Mouse (Mus musculus) kidney, adult 2 months (tissue): ENCODE measurements around the gene Acbd6. TPM values are rescaled to one million over a fixed set of nuclear protein-coding genes. Genes with fewer than 3 reads are reported as not detected.

Experiments
- DNase-seq: peaks from one replicate; pipeline ENCODE4 v3.0.0; 2021
- H3K27ac ChIP-seq: fragments of 200-500 bp; 2 replicates; pipeline ENCODE4 v1.5.1; 2012; ENCODE audit warnings: low read depth, low read length, control low read depth, inconsistent platforms; ENCODE audit not compliant: insufficient read depth
- H3K27me3 ChIP-seq: fragments of 200-500 bp; replicated peaks from 2 replicates; pipeline ENCODE4 v1.6.1; 2012; ENCODE audit warnings: mild to moderate bottlenecking, moderate library complexity, low read length, inconsistent platforms; ENCODE audit not compliant: control insufficient read depth, insufficient read depth
- H3K36me3 ChIP-seq: fragments of 200-500 bp; 2 replicates; pipeline ENCODE4 v1.6.1; 2012; ENCODE audit warnings: mild to moderate bottlenecking, moderate library complexity, low read length, inconsistent platforms; ENCODE audit not compliant: control insufficient read depth, insufficient read depth
- H3K4me1 ChIP-seq: fragments of 200-500 bp; 2 replicates; pipeline ENCODE4 v1.6.1; 2011; ENCODE audit warnings: low read length; ENCODE audit not compliant: control insufficient read depth, insufficient read depth
- H3K4me3 ChIP-seq: fragments of 200-500 bp; 2 replicates; pipeline ENCODE4 v1.5.1; 2011; ENCODE audit warnings: mild to moderate bottlenecking, low read depth, low read length, control low read depth; ENCODE audit not compliant: insufficient read depth
- CTCF ChIP-seq: fragments of 200-500 bp; conservative IDR thresholded peaks from 2 replicates; pipeline ENCODE4 v1.5.1; 2011; ENCODE audit warnings: low read depth, mild to moderate bottlenecking, control low read depth, low read length, moderate library complexity, mixed read lengths; ENCODE audit not compliant: insufficient read depth, insufficient read length
- POLR2A ChIP-seq: fragments of 200-500 bp; IDR thresholded peaks from one replicate; pipeline ENCODE4 v1.6.1; 2011; ENCODE audit warnings: low read depth, low read length, control low read depth
- WGBS: fragments of 180-500 bp; shearing (Covaris S2); methylation state at CpG from one replicate; pipeline ENCODE4 v1.1.7; 2018; 5-methylcytosine and 5-hydroxymethylcytosine counted together
- polyA plus RNA-seq: library from polyadenylated mRNA; depleted of rRNA; stranded (reverse); fragments of >200 nt; gene quantifications from 2 replicates; pipeline ENCODE4 v1.2.3, GENCODE M21; 2012

Gene Acbd6
- polyA plus RNA-seq, 1 experiment, result 75.4 TPM

DNA sequence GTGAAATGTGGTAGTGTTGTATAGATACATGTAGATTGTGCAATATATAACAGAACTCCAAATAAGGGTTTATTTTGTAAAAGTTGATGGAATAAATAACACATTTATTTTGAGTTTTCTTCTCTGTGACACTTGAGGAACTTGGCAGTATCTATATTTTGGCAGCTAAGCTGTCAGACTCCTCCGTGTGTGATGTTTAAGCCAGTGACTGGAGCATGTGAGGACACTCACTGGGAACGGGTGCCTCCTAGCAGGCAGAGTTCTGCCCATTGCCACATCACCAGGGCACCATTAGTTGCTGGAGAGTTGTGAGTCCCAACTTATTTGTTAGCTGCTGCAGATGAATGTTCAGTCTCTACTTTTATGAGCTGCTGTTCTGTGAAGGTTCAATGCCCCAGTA, 30.0 kb downstream of the Acbd6 start:
- no peaks in the 10 kb centered on the region for H3K36me3 ChIP-seq
- H3K4me3 ChIP-seq, result no peak overlapping the region
- 49% methylated on average over 2 of the region's 2 CpGs for WGBS
- H3K4me1 ChIP-seq, result peaks cover 6% of the 10 kb centered on the region
- H3K27me3 ChIP-seq, result no peaks in the 10 kb centered on the region
- TF ChIP-seq CTCF, result no peak
- no peak for TF ChIP-seq POLR2A
- DNase-seq, result no peak
- no peak overlapping the region for H3K27ac ChIP-seq

DNA sequence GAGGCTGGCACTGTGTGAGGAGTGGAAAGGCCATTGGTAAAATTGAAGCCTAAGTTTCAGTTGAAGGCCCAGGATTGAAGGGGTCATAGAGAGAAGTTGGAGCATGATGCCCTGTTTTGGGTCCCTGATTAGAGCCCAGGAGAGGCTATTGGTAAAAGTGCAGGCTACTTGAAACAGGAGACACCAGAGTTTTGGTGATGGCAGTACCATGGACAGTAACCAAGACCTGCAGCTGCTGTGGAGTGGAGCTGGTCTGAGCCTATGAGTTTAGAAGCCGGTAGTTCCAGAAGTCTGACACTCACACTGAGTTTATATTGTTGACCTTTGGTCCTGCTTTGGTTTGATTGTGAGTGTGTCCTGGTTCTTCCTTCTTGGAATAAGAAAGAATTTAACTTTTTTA, 36.2 kb downstream of the Acbd6 start:
- DNase-seq, result peak; percentile 21
- Histone ChIP-seq H3K4me3 (no peak overlapping the region), H3K4me1 (peaks cover 5% of the 10 kb centered on the region; the same call in 1 of the 2 replicates), H3K36me3 (no peaks in the 10 kb centered on the region), H3K27ac (no peak overlapping the region), H3K27me3 (no peaks in the 10 kb centered on the region; the same call in 1 of the 2 replicates)
- no peak for TF ChIP-seq CTCF
- TF ChIP-seq POLR2A, result no peak
- 22% methylated on average over 1 of the region's 1 CpGs for WGBS

DNA sequence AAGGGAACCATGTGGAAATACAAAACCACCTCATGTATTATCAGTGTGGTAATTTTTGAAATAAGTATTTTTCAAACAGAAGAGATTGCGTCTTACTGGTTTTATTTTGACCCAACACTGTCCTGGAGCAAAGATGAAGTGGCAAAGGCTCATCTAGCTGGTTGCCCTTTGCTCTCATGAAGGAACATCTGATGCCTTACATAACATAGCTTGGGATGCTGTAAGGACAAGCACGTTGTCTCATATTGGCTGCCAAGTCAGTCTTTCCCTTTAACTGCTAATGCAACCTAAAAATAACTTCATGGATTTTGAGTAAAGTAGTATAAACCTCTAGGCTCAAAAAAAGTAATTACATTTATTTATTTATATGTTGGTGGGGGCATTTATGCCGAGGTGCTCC, 38.7 kb downstream of the Acbd6 start:
- DNase-seq, result peak; percentile 51
- Histone ChIP-seq H3K4me1 (peaks cover 5% of the 10 kb centered on the region; the same call in 1 of the 2 replicates), H3K4me3 (no peak overlapping the region), H3K27ac (no peak overlapping the region), H3K36me3 (no peaks in the 10 kb centered on the region), H3K27me3 (no peaks in the 10 kb centered on the region; the same call in 1 of the 2 replicates)
- 73% methylated on average over 3 of the region's 3 CpGs for WGBS
- TF ChIP-seq CTCF (no peak), POLR2A (no peak)

DNA sequence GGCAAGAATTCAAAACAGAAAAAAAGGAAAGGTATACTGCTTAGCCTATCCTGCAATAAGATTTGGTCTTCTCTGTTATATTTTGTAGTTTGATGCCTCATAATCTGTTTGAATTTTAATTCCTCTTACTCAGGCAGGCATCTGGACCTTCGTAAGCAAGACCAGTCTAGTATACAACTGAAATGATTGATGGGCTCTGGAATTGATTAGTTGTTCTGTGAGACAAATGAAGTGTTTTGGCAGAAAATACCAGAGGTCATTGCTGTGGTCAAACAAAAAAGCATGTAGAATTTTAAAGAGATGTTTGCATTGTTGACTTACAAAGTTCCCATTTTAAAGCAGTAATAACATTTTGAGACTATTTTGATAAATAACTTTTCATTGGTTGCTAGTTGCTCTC, 46.8 kb downstream of the Acbd6 start:
- no peak for DNase-seq
- Histone ChIP-seq H3K36me3 (no peaks in the 10 kb centered on the region), H3K27ac (no peak overlapping the region), H3K27me3 (no peaks in the 10 kb centered on the region), H3K4me1 (no peaks in the 10 kb centered on the region), H3K4me3 (no peak overlapping the region)
- no peak for TF ChIP-seq POLR2A
- no peak for TF ChIP-seq CTCF
- 72% methylated on average over 1 of the region's 1 CpGs for WGBS

DNA sequence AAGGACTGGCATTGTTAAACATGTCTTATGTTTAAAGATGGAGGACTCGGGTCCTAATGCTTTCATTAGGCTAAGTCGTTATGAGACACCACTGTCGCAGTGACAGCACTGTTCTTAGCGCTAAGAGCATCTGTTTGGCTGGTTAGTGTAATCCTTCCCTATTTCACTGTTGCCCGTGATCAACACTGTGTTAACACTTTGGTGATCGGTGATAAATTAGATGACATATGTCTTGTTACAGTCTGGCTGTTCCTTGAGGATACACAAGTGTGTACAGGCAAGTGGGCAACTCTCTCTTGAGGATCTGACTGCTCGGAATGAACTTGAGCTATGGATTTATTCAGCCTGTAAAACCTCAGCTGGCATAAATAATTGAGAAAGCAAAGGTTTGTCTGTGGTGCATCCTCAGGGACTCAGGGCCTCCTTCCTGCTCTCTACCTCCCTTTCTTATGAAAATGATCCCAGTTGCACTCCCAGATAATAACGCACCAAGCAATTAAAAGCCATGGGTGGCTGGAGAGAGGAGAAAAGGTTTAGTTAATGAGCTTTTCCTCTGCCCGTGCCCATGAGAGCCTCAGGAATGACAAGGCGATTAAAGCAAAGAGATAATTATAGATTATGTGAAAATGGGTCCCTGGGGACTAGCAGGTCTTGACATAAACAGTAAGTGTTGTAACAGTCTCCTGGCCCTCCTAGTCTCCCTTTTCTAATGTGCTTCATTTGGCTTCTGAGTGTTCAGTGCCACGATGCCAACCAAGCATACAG, 47.7 kb downstream of the Acbd6 start:
- H3K36me3 ChIP-seq, result no peaks in the 10 kb centered on the region

DNA sequence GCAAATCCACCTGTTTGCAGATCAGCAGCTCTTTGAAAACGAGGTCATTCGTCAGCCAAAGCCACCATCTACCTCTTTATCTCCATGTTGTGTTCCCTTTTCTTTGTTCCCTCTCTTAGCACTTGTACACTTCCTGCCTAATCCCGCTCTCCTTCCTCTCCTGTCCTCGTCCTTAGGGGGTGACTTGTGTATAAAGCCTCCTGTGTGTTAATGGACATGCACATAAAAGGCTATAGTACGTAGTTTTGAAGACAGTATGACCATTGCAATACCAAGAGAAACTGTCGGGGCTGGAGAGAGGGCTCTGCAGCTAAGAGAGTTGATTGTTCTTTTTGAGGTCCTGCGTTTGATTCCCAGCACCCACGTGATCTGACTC, 48.2 kb downstream of the Acbd6 start:
- DNase-seq, result no peak
- no peaks in the 10 kb centered on the region for H3K27me3 ChIP-seq
- no peak overlapping the region for H3K27ac ChIP-seq
- no peak overlapping the region for H3K4me3 ChIP-seq
- no peaks in the 10 kb centered on the region for H3K36me3 ChIP-seq
- TF ChIP-seq POLR2A, result no peak
- no peak for TF ChIP-seq CTCF
- WGBS, result 91% methylated on average over 8 of the region's 8 CpGs
- H3K4me1 ChIP-seq, result no peaks in the 10 kb centered on the region

More for the DNA sequence above, 47.7 kb downstream of the Acbd6 start:
- no peak for DNase-seq
- no peak overlapping the region for H3K4me3 ChIP-seq
- 61% methylated on average over 11 of the region's 11 CpGs for WGBS
- H3K4me1 ChIP-seq, result no peaks in the 10 kb centered on the region
- H3K27me3 ChIP-seq, result no peaks in the 10 kb centered on the region
- TF ChIP-seq POLR2A, result no peak
- TF ChIP-seq CTCF, result no peak
- H3K27ac ChIP-seq, result no peak overlapping the region

DNA sequence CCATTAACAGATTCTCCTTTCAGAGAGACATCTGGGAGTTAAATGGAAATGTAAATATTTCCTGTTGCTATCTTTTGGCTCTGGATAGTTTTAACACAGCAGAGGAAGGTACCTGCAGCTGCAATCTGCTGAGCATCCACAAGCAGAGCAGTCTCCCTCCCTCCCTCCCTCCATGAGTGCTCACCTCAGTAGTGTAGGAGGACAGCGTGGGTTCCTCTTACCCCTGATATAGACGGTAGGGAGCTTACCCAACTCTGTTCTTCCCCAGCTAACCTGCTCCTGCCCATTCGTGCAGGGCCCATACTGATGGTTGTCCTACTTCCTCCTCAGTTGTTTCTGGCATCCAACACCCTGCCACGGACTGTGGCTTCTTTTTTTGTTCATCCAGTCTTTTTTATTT, 50.6 kb downstream of the Acbd6 start:
- WGBS, result 72% methylated on average over 4 of the region's 4 CpGs

More for the DNA sequence above, 50.6 kb downstream of the Acbd6 start:
- Histone ChIP-seq H3K36me3 (no peaks in the 10 kb centered on the region), H3K4me3 (no peak overlapping the region), H3K27ac (no peak overlapping the region), H3K4me1 (no peaks in the 10 kb centered on the region), H3K27me3 (no peaks in the 10 kb centered on the region)
- no peak for DNase-seq
- TF ChIP-seq CTCF, result no peak
- no peak for TF ChIP-seq POLR2A
